Mouse (Mus musculus): ENCODE results near the gene Zc3h7a.

Zc3h7a gene

DNA sequence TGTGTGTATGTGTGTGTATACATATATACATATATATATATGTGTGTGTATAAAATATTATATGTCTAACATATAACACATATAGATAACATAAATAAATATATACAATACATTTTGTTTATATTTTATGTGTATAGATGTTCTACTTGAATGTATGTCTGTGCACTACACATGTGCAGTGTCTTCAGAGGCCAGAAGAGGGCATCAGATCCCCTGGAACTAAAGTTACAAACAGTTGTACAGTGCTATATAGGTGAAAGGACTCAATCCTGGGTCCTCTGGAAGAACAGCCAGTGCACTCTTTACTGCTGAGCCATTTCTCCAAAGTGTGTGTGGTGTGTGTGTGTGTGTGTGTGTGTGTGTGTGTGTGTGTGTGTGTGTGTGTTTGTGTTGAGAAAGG, 21.7 kb downstream of the Zc3h7a start:
- in situ Hi-C loops (cut with MboI, MseI): loop anchor here in 1 of 2 experiments (5.0 kb wide), 1 partner anchor 33 kb away; no protein-coding TSS in a partner anchor

DNA sequence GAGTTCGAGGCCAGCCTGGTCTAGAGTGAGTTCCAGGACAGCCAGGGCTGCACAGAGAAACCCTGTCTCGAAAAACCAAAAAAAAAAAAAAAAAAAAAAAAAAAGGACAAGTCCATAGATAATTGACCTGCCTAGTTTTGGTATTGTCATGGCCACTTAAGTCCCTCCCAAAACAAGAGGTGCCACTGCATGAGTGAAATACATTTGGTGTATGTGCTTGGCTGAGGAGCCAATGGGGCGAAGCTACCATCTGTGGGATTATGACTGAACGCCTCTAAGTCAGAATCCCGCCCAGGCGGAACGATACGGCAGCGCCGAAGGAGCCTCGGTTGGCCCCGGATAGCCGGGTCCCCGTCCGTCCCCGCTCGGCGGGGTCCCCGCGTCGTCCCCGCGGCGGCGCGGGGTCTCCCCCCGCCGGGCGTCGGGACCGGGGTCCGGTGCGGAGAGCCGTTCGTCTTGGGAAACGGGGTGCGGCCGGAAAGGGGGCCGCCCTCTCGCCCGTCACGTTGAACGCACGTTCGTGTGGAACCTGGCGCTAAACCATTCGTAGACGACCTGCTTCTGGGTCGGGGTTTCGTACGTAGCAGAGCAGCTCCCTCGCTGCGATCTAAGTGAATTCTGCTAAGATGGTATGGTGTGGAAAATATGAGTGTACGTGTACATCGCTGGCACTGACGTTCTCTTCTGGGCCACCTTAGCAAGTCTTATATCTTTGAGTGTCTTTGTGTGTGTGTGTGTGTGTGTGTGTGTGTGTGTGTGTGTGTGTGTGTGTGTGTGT, 32.3 kb downstream of the Zc3h7a start:
- in situ Hi-C loops (cut with MboI, MseI): loop anchor here in 1 of 2 experiments (5.0 kb wide), 1 partner anchor 1312 kb away; no protein-coding TSS in a partner anchor

GRCm38 (mm10) chr16:11134348-11135344, 41.5 kb downstream of the Zc3h7a start, which contains the start of gene Txndc11:
Txndc11 (minus strand) TSS chr16:11134650.
- in situ Hi-C loops (cut with MboI, MseI): no loop called here

GRCm38 (mm10) chr16:11133476-11134347, 42.5 kb downstream of the Zc3h7a start:
- in situ Hi-C loops (cut with MboI, MseI): no loop called here

DNA sequence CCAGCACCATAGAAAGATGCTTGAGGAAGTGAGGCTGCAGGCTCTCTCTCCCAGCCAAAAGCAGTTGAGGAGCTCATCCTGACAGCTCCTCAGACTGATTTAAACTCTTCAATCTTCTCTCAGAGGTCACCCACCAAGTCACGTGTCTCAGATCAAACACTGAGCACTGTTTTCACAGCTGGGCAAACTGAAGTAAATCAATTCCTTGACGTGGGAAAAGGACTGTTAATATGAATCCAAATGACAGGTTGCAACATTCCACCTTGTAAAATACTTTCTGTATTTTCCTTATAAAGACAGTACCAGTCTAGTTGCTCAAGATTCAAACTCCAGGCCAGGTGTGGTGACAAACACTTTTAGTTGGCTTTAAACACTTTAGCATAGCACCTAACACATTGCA, 43.4 kb downstream of the Zc3h7a start:
- in situ Hi-C loops (cut with MboI, MseI): no loop called here

- in situ Hi-C loops (cut with MboI, MseI): no loop called here
Measured at GRCm38 (mm10) chr16:11128301-11128700, 47.9 kb downstream of the Zc3h7a start.

- in situ Hi-C loops (cut with MboI, MseI): no loop called here
Measured at GRCm38 (mm10) chr16:11125371-11125770, 50.8 kb downstream of the Zc3h7a start.

DNA sequence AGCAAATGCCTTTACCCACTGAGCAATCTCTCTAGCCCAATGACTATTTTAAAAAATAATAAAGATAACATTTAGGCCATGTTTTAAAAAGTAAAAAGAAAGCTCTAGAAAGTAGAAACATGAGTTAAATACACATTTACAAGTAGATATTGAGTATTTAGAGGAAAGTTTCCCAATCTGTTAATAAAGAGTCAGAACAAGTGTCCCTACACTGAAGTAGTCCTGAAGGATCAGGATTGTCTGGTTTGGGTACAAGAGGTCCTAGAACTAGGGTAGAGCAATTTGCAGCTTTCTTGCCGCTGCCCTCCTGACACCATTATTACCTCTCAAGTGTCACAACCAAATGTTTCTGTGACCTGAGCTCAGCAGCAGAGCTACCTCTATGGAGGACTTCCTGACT, 52.1 kb downstream of the Zc3h7a start:
- in situ Hi-C loops (cut with MboI, MseI): no loop called here

- in situ Hi-C loops (cut with MboI, MseI): no loop called here
Measured at GRCm38 (mm10) chr16:11122625-11123024, 53.6 kb downstream of the Zc3h7a start.

- in situ Hi-C loops (cut with MboI, MseI): no loop called here
Measured at GRCm38 (mm10) chr16:11109198-11109740, 66.9 kb downstream of the Zc3h7a start.

GRCm38 (mm10) chr16:11104905-11105304, 71.3 kb downstream of the Zc3h7a start:
- in situ Hi-C loops (cut with MboI, MseI): no loop called here

- in situ Hi-C loops (cut with MboI, MseI): no loop called here
Measured at GRCm38 (mm10) chr16:11097301-11097700, 78.9 kb downstream of the Zc3h7a start.

GRCm38 (mm10) chr16:11093717-11094386, 82.3 kb downstream of the Zc3h7a start:
- in situ Hi-C loops (cut with MboI, MseI): no loop called here

DNA sequence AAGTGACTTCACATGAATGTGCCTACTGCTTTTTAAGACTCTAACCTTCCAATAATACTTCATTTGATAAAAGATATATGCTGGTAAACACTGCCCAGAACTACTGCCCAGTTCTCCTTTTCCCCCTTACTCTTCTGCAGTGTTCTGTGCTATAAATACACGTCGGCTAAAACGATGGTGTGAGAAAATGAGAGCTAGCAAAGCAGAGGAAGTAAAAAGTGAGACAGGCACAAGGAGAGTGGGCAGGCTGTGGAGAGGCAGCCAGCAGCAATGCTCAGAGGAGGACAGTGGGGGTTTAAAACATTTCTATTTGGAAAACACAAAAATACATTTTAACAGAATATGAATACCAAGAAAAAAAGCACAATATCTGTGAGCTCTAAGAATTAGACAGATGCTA, 83.7 kb downstream of the Zc3h7a start:
- in situ Hi-C loops (cut with MboI, MseI): no loop called here

- in situ Hi-C loops (cut with MboI, MseI): no loop called here
Measured at GRCm38 (mm10) chr16:11092061-11092460, 84.1 kb downstream of the Zc3h7a start.

DNA sequence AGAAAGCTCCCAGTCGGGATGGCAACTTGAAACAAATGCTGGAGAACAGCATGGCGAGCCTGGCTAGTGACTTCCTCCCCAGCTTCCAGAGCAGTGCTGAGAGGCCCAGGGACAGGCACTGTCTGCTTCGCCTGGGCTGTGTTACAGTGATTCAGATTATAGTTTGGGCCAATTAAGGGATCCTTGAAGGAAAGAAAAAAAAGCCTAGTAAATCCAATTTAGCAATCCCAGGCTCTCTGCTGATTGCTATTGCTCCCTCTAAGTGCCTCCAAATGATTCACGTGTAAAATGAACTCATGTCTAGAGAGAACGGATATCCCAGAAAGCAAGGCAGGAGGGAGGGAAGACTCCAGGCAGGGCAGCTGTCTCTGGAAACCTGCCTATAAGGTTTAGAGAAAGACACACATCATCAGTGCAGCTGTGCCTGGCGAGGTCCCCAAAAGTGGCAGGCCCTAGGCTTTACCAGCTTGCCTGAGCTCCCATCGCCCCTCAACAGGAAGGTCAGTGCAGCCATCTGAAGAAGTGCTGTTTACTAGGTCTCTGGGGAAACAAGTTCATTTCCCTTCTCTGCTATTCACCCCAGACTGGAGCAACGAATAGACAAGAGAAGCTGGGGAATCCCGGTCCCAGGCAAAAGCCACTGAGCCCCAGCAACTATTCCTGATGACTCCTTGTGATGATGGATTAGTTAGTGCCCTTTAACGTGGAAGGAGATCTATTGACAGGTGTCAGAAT, 85.2 kb downstream of the Zc3h7a start:
- in situ Hi-C loops (cut with MboI, MseI): no loop called here

- in situ Hi-C loops (cut with MboI, MseI): loop anchor here in 1 of 2 experiments (10.0 kb wide), 1 partner anchor 1078 kb away; no protein-coding TSS in a partner anchor
Measured at GRCm38 (mm10) chr16:11086856-11087588, 89.2 kb downstream of the Zc3h7a start.

Data from T-helper 17 cell (primary cell).